Mouse (Mus musculus) forebrain, embryonic 14.5 days (tissue): ENCODE measurements around the gene Msi1. TPM values are rescaled to one million over a fixed set of nuclear protein-coding genes. Genes with fewer than 3 reads are reported as not detected.

ENCODE experiments used
- ATAC-seq: fragments of 200-750 bp; cut with Nextera tagmentation; 2 replicates; pipeline ENCODE4 v1.8.0; 2017; ENCODE audit warnings: mild to moderate bottlenecking, moderate library complexity
- DNase-seq: peaks from one replicate; pipeline ENCODE4 v3.0.0-alpha.2; 2015; ENCODE audit warnings: low spot score
- H3K27ac ChIP-seq: fragments of 300-500 bp; sonication (generic); 2 replicates; pipeline ENCODE4 v1.5.1; 2014; ENCODE audit warnings: low read depth, mild to moderate bottlenecking, control low read depth, low read length, moderate library complexity
- H3K27me3 ChIP-seq: fragments of 300-500 bp; sonication (generic); replicated peaks from 2 replicates; pipeline ENCODE4 v1.6.1; 2014; ENCODE audit warnings: low read length, control low read depth, mixed read lengths; ENCODE audit not compliant: control insufficient read depth, insufficient read depth
- H3K36me3 ChIP-seq: fragments of 300-500 bp; sonication (generic); 2 replicates; pipeline ENCODE4 v1.6.1; 2014; ENCODE audit warnings: low read length, control low read depth; ENCODE audit not compliant: control insufficient read depth, insufficient read depth
- H3K4me1 ChIP-seq: fragments of 300-500 bp; sonication (generic); 2 replicates; pipeline ENCODE4 v1.6.1; 2014; ENCODE audit warnings: antibody characterized with exemption, low read length, control low read depth; ENCODE audit not compliant: control insufficient read depth, insufficient read depth
- H3K4me2 ChIP-seq: fragments of 300-500 bp; sonication (generic); 2 replicates; pipeline ENCODE4 v1.6.1; 2014; ENCODE audit warnings: mild to moderate bottlenecking, control low read depth, low read length
- H3K4me3 ChIP-seq: fragments of 300-500 bp; sonication (generic); 2 replicates; pipeline ENCODE4 v1.5.1; 2014; ENCODE audit warnings: low read depth, low read length, control low read depth
- H3K9ac ChIP-seq: fragments of 300-500 bp; sonication (generic); 2 replicates; pipeline ENCODE4 v1.6.1; 2014; ENCODE audit warnings: mild to moderate bottlenecking, low read length, control low read depth, moderate library complexity
- H3K9me3 ChIP-seq: fragments of 300-500 bp; sonication (generic); replicated peaks from 2 replicates; pipeline ENCODE4 v1.6.1; 2016; ENCODE audit warnings: low read length, control low read depth, mixed read lengths; ENCODE audit not compliant: control insufficient read depth
- WGBS: fragments of 180-500 bp; shearing (Covaris S2); extraction: QIAGEN DNeasy Blood & Tissue Kit; methylation state at CpG from one replicate; pipeline ENCODE4 v1.1.7; 2014; 5-methylcytosine and 5-hydroxymethylcytosine counted together
- polyA plus RNA-seq: library from polyadenylated mRNA; unstranded; fragments of >200 nt; fragmentation: Nextera tagmentation; extraction: Ambion mirVana; gene quantifications from 2 replicates; pipeline ENCODE4 v1.2.1, GENCODE M21; 2014

Msi1 gene
- polyA plus RNA-seq, 1 experiment from 2014 or later: 63.3 TPM

DNA sequence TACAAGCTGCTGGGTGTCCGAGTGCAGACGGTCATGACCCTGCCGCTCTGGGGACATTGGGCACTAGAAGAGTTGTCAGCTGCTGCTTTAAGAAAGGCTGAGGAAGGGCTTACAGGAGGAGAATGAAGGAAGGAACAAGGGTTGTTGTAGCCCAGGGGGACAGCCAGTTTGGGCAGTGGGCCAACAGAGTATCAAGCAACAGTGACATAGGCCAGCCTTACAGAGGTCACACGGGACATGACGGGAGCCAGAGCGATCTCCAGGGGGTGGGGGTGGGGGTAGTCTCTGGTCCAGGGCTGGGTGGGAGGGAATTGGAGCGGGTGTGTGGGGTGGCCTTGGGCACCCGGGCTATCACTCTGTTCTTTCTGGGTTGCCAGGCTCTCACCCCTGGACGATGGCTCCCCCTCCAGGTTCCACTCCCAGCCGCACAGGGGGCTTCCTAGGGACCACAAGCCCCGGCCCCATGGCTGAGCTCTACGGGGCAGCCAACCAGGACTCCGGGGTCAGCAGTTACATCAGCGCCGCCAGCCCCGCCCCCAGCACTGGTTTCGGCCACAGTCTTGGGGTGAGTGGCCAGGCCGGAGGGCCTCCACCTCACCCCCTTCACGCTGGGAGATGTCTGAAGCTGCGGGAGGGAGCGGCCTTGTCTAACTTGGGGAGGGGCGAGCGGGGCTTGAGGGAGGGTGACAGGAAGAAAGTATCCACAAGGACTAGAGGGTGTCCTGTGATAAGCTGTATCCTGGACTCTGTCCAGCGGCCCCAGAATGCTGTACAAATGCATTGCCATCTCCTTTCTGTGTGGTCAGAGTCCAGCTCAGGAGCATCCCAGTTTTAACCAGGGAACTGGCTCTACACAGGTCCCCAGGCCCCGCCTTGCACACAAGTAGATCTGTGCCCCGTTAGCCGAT lies 21.3 kb downstream of the Msi1 start:
- Histone ChIP-seq H3K4me2 (no peak overlapping the region), H3K4me1 (no peaks in the 10 kb centered on the region), H3K9me3 (no peaks in the 10 kb centered on the region), H3K4me3 (no peak overlapping the region), H3K27me3 (no peaks in the 10 kb centered on the region), H3K27ac (no peak overlapping the region), H3K36me3 (peaks cover 92% of the 10 kb centered on the region), H3K9ac (no peak overlapping the region)
- DNase-seq (no peak), ATAC-seq (no peak)
- 91% methylated on average over 27 of the region's 27 CpGs for WGBS

DNA sequence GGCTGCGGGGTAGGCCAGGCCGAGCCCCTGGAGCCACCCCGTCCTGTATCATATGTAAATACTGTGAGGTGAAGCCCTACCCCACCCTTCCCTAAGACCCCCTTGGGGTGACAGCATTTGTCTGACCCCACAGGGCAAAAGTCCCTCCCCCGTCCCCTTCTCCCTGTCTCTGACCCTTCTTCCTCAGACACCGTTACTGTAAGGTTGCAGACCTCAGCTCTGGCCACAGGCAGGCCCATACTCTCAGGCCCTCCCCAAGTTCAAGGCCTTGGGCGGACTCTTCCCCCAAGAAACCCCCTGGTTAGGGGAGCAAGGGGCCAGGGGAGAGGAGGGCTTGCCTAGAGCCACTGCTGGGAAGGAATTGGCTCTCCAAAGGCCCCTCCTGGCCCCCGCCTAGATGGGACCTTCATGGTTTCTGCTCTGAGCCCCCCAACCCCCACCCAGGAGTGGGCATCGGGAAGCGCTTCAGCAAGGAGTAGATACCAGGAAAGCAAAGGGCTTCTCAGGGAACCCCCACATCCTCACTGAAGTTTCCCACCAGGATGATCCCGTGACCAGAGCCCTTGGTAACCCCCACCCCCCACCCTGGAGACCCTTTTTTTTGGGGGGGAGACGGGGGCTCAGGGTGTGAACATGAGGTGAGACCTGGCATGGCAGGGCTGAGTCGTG lies 25.2 kb downstream of the Msi1 start:
- Histone ChIP-seq H3K4me2 (no peak overlapping the region), H3K36me3 (peaks cover 53% of the 10 kb centered on the region), H3K27me3 (no peaks in the 10 kb centered on the region), H3K4me1 (no peaks in the 10 kb centered on the region), H3K9me3 (no peaks in the 10 kb centered on the region), H3K27ac (no peak overlapping the region), H3K9ac (0 out of 2 replicates have a peak overlapping the region, but pooled peaks have one; percentile 13), H3K4me3 (no peak overlapping the region)
- WGBS: 83% methylated on average over 12 of the region's 12 CpGs
- ATAC-seq: no peak
- DNase-seq: no peak

DNA sequence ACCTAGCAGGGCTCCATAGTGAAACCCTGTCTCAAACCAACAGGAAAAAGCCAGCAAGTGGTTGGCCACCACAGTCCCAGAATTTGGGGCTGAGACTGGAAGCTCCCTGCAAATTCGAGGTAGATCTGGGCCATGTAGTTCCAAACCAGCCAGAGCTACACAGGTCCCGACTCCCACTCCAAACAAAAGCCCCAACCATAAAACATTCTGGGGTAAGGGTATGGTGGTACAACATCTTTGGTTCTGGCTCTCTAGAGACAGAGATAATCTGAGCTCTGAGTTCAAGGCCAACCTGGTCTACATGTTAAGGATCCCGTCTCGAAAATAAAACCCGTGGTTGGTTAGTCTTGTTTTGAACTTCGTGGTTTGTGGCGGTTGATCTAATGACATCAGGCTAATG lies 26.4 kb downstream of the Msi1 start:
- Histone ChIP-seq H3K4me2 (no peak overlapping the region), H3K9me3 (no peaks in the 10 kb centered on the region), H3K27me3 (no peaks in the 10 kb centered on the region), H3K4me3 (no peak overlapping the region), H3K9ac (no peak overlapping the region), H3K36me3 (peaks cover 41% of the 10 kb centered on the region), H3K4me1 (no peaks in the 10 kb centered on the region), H3K27ac (no peak overlapping the region)
- DNase-seq (no peak), ATAC-seq (no peak)
- 81% methylated on average over 7 of the region's 7 CpGs for WGBS

DNA sequence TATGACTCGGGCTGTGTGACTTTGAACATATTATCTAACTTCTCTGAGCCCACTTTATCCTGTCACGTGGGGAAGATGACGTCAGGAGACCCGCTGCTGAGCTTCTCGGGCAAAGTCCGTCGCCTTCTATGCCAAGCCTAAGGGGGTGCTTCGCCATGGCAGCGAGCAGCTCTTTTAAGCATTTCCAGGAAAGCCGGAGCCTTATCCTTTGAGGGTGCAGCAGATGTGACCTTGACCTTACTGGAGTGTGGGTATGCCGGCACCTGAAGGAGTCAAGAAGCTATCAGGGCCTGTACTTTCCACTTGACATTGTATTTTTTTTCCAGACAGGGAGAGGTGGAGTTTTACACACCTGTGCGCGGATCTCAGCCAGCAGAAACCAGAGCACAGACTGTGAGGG lies 29.5 kb downstream of the Msi1 start:
- Histone ChIP-seq H3K27me3 (no peaks in the 10 kb centered on the region), H3K9ac (no peak overlapping the region), H3K36me3 (peaks cover 11% of the 10 kb centered on the region), H3K4me1 (no peaks in the 10 kb centered on the region), H3K27ac (no peak overlapping the region), H3K4me3 (no peak overlapping the region), H3K4me2 (no peak overlapping the region), H3K9me3 (no peaks in the 10 kb centered on the region)
- WGBS: 71% methylated on average over 13 of the region's 13 CpGs
- DNase-seq (no peak), ATAC-seq (no peak)

DNA sequence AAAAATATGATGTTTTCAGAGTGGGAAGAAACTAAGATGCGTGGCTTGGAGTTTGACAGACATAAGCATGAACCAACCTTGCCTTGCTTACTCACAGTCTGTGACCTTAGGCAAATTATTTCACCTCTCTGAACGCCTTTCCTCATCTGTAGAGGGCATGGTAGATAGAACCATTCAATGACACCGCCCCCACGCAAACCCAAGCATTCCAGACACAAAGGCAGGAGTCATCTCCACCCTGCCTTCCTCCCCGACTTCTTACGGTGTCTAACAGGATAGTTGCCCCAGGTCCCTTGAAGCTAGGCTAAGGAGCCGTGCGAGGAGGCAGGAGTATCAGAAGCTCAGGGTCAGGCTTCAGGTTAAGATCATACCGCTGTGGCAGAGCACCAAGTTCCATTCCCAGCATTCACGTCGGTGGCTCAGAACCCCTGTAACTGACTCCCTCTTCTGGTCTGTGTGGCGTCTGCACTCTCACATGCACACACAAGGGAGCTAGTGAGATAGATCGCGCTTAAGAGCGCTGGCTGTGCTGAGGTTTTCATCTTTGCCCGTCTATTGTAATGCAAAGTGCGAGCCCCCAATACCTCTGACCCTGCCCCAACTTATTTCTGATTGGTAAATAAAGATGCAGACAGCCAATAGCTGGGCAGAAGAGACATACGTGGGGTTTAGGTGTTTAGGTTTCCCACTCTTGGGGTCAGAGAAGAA lies 35.2 kb downstream of the Msi1 start:
- Histone ChIP-seq H3K9me3 (no peaks in the 10 kb centered on the region), H3K27ac (no peak overlapping the region), H3K4me2 (no peak overlapping the region), H3K9ac (no peak overlapping the region), H3K4me3 (no peak overlapping the region), H3K27me3 (no peaks in the 10 kb centered on the region), H3K36me3 (no peaks in the 10 kb centered on the region), H3K4me1 (no peaks in the 10 kb centered on the region)
- no peak for DNase-seq
- no peak for ATAC-seq
- WGBS: 83% methylated on average over 18 of the region's 18 CpGs

DNA sequence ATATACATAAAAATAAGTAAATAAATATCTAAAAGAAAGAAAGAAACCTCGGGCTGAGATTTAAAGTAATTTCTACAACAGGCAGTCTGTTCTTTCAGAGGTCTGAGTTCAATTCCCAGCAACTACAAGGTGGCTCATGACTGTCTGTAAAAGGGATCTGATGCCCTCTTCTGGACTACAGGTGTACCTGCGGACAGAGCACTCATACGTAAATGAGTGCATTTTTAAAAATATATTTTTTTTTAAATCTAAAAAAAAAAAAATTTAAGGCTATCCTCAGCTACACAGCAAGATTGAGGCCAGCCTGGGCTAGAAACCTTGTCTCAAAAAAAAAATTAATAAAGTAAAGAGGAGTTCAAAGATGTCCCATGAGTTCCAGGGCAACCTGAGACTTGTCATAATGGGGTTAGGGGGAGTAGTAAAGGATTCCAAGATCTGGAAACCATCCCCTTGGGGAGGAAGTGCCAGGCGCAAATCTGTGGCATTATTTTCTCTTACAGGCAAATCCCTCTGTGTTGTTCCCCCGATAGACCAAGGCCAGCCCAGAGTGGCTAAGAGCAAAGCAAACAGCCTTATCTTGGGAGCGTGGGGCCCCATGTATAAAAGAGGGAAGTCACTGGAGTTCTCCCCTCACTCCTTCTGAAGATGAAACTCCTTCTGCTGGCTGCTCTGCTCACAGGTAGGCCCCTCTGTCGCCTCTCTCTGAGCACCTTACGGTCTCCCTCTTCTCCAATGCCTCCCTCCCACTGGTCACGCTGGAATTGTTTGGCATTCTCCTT lies 36.4 kb downstream of the Msi1 start, which contains the start of gene Pla2g1b:
Pla2g1b (plus strand) TSS at position 621 of the 779 bp plus-strand sequence.
- Histone ChIP-seq H3K4me2 (no peak within 1 kb of the TSS), H3K27ac (no peak within 1 kb of the TSS), H3K9me3 (no peaks in the 10 kb centered on the region), H3K4me1 (no peaks in the 10 kb centered on the region), H3K4me3 (no peak within 1 kb of the TSS), H3K36me3 (no peaks in the 10 kb centered on the region), H3K9ac (no peak within 1 kb of the TSS), H3K27me3 (no peaks in the 10 kb centered on the region)
- 54% methylated on average over 9 of the region's 9 CpGs for WGBS
- ATAC-seq: no peak
- DNase-seq: no peak

DNA sequence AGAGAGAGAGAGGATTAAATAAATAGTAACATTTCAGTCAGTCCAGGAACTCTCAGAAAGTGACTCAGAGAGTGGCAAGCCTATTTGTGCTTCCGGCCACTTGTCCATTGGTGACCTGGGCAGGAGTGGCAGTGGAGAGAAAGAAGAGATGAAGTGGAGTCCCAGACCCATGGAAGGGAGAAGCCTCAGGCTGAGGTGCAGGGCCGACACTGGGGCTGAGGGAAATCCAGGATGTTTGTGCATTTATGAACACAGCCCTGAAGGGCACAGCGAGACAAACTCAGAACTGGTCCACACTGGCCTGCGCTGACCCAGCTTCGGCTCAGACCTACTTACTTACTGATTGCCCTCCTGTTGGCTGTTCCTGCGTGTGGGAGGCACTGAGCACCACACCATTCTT lies 40.4 kb downstream of the Msi1 start:
- Histone ChIP-seq H3K27me3 (no peaks in the 10 kb centered on the region), H3K4me3 (no peak overlapping the region), H3K4me2 (no peak overlapping the region), H3K9ac (no peak overlapping the region), H3K4me1 (no peaks in the 10 kb centered on the region), H3K27ac (no peak overlapping the region), H3K36me3 (no peaks in the 10 kb centered on the region), H3K9me3 (no peaks in the 10 kb centered on the region)
- ATAC-seq (no peak), DNase-seq (no peak)
- WGBS: 75% methylated on average over 6 of the region's 6 CpGs

DNA sequence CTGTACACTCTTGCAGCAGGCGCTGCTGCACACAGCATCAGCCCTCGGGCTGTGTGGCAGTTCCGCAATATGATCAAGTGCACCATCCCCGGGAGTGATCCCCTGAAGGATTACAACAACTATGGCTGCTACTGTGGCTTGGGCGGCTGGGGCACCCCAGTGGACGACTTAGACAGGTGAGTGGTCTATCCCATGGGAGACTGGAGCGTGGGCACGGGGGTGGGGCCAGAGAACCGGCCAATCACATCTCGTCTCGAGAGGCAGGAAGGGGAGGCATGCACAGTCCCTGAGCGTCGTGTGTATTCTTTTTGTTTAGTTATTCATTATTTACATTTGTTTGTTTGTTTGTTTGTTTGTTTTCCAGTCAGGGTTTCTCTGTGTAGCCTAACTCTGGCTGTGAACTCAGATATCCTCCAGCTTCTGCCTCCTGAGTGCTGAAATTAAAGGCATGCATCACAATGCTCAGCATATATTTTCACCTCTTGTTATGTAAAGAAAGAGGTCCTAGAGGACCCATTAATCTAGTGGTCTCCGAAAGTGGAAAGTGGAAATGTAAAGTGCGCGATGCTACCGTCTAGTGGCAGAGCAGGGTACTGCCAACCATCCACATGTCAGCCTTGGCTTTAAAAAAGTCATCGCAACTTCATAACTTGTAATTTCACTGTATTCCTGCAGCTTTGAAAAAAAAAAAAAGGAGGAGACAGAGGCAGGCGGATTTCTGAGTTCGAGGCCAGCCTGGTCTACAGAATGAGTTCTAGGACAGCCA lies 41.5 kb downstream of the Msi1 start:
- Histone ChIP-seq H3K36me3 (no peaks in the 10 kb centered on the region), H3K9me3 (no peaks in the 10 kb centered on the region), H3K9ac (no peak overlapping the region; the same call in 1 of the 2 replicates), H3K27me3 (no peaks in the 10 kb centered on the region), H3K27ac (no peak overlapping the region), H3K4me1 (no peaks in the 10 kb centered on the region), H3K4me3 (no peak overlapping the region), H3K4me2 (no peak overlapping the region)
- 35% methylated on average over 20 of the region's 20 CpGs for whole genome bisulfite sequencing
- DNase-seq (peak; percentile 67), ATAC-seq (0 out of 2 replicates have a peak, but pooled peaks have one; percentile 34)
